Mouse (Mus musculus): ENCODE measurements around the gene B3galt1. TPM values are rescaled to one million over a fixed set of nuclear protein-coding genes. Genes with fewer than 3 reads are reported as not detected.

Gene B3galt1
- total and polyA plus RNA-seq, 3 experiments: not detected

- no peak overlapping the region for H3K4me3 ChIP-seq (ENCODE audit: control insufficient read depth in 1 of 2, insufficient read depth in 1 of 2, low read depth in 2 of 2, low read length in 2 of 2)
- no peaks in the 10 kb centered on the region for H3K9me3 ChIP-seq (replicated peaks; ENCODE audit: insufficient read depth, low read length)
- no peak overlapping the region for H3K9ac ChIP-seq (ENCODE audit: control insufficient read depth, low read depth, low read length, poor library complexity, severe bottlenecking)
Measured at GRCm38 (mm10) chr2:68160566-68160965, 594.9 kb downstream of the B3galt1 start.

GRCm38 (mm10) chr2:68162012-68162411, 596.3 kb downstream of the B3galt1 start:
- H3K9me3 ChIP-seq (replicated peaks; ENCODE audit: insufficient read depth, low read length): no peaks in the 10 kb centered on the region
- no peak for TF ChIP-seq CHD2 (IDR thresholded peaks at IDR 0.05; ENCODE audit: low read length)
- no peak for TF ChIP-seq E2F4 (IDR thresholded peaks at IDR 0.05; ENCODE audit: borderline replicate concordance, low read depth, low read length)
- no peak for TF ChIP-seq MAFK (IDR thresholded peaks at IDR 0.05; ENCODE audit: borderline replicate concordance, low read depth, low read length)
- no peak for TF ChIP-seq ZKSCAN1 (IDR thresholded peaks at IDR 0.05; ENCODE audit: low read depth, low read length)
- no peak for TF ChIP-seq KAT2A (conservative IDR thresholded peaks at IDR 0.05; ENCODE audit: low read depth, low read length)
- no peak for TF ChIP-seq TBP (IDR thresholded peaks at IDR 0.05; ENCODE audit: low read depth, low read length)
- TF ChIP-seq UBTF (IDR thresholded peaks at IDR 0.05; ENCODE audit: borderline replicate concordance, insufficient read depth, low read depth, low read length): no peak
- no peak for TF ChIP-seq EP300 (IDR thresholded peaks at IDR 0.05; ENCODE audit: low read depth in 1 of 2, low read length in 2 of 2)
- H3K4me1 ChIP-seq (ENCODE audit: control insufficient read depth in 1 of 2, insufficient read depth in 2 of 2, low read length in 2 of 2): no peaks in the 10 kb centered on the region
- no peaks in the 10 kb centered on the region for H3K36me3 ChIP-seq (ENCODE audit: control insufficient read depth in 1 of 2, insufficient read depth in 2 of 2, low read length in 2 of 2)
- no peak overlapping the region for H3K9ac ChIP-seq (ENCODE audit: control insufficient read depth, low read depth, low read length, poor library complexity, severe bottlenecking)
- no peaks in the 10 kb centered on the region for H3K27me3 ChIP-seq (ENCODE audit: control insufficient read depth in 1 of 2, insufficient read depth in 2 of 2, low read length in 2 of 2)
- no peak overlapping the region for H3K4me3 ChIP-seq (ENCODE audit: control insufficient read depth in 1 of 2, insufficient read depth in 1 of 2, low read depth in 2 of 2, low read length in 2 of 2)
- no peak overlapping the region for H3K27ac ChIP-seq (ENCODE audit: control insufficient read depth, low read depth, low read length)
- no peak for DNase-seq (ENCODE audit: low read depth, low spot score)
- H3K79me2 ChIP-seq (ENCODE audit: control insufficient read depth, insufficient read depth, low read length, poor library complexity): no peaks in the 10 kb centered on the region

More at GRCm38 (mm10) chr2:68160566-68160965, 594.9 kb downstream of the B3galt1 start:
- Histone ChIP-seq H3K4me1 (ENCODE audit: control insufficient read depth in 1 of 2, insufficient read depth in 2 of 2, low read length in 2 of 2) (no peaks in the 10 kb centered on the region), H3K27me3 (ENCODE audit: control insufficient read depth in 1 of 2, insufficient read depth in 2 of 2, low read length in 2 of 2) (no peaks in the 10 kb centered on the region), H3K36me3 (ENCODE audit: control insufficient read depth in 1 of 2, insufficient read depth in 2 of 2, low read length in 2 of 2) (no peaks in the 10 kb centered on the region), H3K79me2 (ENCODE audit: control insufficient read depth, insufficient read depth, low read length, poor library complexity) (no peaks in the 10 kb centered on the region), H3K27ac (ENCODE audit: control insufficient read depth, low read depth, low read length) (no peak overlapping the region)
- DNase-seq (ENCODE audit: low read depth, low spot score): no peak
- no peak for TF ChIP-seq CHD2 (IDR thresholded peaks at IDR 0.05; ENCODE audit: low read length)
- TF ChIP-seq MEF2A (IDR thresholded peaks at IDR 0.05; ENCODE audit: extremely low read depth, insufficient replicate concordance, low read depth, low read length, poor library complexity, severe bottlenecking): no peak
- TF ChIP-seq RAD21 (IDR thresholded peaks at IDR 0.05; ENCODE audit: low read depth, low read length): no peak
- TF ChIP-seq POLR2AphosphoS2 (IDR thresholded peaks at IDR 0.05; ENCODE audit: low read length): no peak
- TF ChIP-seq NRF1 (IDR thresholded peaks at IDR 0.05; ENCODE audit: insufficient read depth, low read depth, low read length, poor library complexity, severe bottlenecking): no peak

GRCm38 (mm10) chr2:68171306-68171705, 605.6 kb downstream of the B3galt1 start:
- Histone ChIP-seq H3K36me3 (ENCODE audit: control insufficient read depth in 1 of 2, insufficient read depth in 2 of 2, low read length in 2 of 2) (no peaks in the 10 kb centered on the region), H3K4me3 (ENCODE audit: control insufficient read depth in 1 of 2, insufficient read depth in 1 of 2, low read depth in 2 of 2, low read length in 2 of 2) (no peak overlapping the region), H3K9ac (ENCODE audit: control insufficient read depth, low read depth, low read length, poor library complexity, severe bottlenecking) (no peak overlapping the region), H3K4me1 (ENCODE audit: control insufficient read depth in 1 of 2, insufficient read depth in 2 of 2, low read length in 2 of 2) (no peaks in the 10 kb centered on the region), H3K9me3 (replicated peaks; ENCODE audit: insufficient read depth, low read length) (no peaks in the 10 kb centered on the region), H3K27me3 (ENCODE audit: control insufficient read depth in 1 of 2, insufficient read depth in 2 of 2, low read length in 2 of 2) (no peaks in the 10 kb centered on the region), H3K79me2 (ENCODE audit: control insufficient read depth, insufficient read depth, low read length, poor library complexity) (no peaks in the 10 kb centered on the region), H3K27ac (ENCODE audit: control insufficient read depth, low read depth, low read length) (no peak overlapping the region)
- TF ChIP-seq RAD21 (IDR thresholded peaks at IDR 0.05; ENCODE audit: low read depth, low read length): no peak
- TF ChIP-seq NELFE (IDR thresholded peaks at IDR 0.05; ENCODE audit: low read depth, low read length): no peak
- no peak for TF ChIP-seq SIN3A (IDR thresholded peaks at IDR 0.05; ENCODE audit: low read length)
- TF ChIP-seq CHD2 (IDR thresholded peaks at IDR 0.05; ENCODE audit: low read length): no peak
- no peak for TF ChIP-seq ELF1 (IDR thresholded peaks at IDR 0.05; ENCODE audit: low read depth, low read length)
- TF ChIP-seq EP300 (IDR thresholded peaks at IDR 0.05; ENCODE audit: low read depth in 1 of 2, low read length in 2 of 2): no peak
- no peak for TF ChIP-seq ZKSCAN1 (IDR thresholded peaks at IDR 0.05; ENCODE audit: low read depth, low read length)
- TF ChIP-seq TCF12 (IDR thresholded peaks at IDR 0.05; ENCODE audit: low read depth, low read length): no peak
- TF ChIP-seq GABPA (IDR thresholded peaks at IDR 0.05; ENCODE audit: low read depth, low read length): no peak
- no peak for TF ChIP-seq TAL1 (IDR thresholded peaks at IDR 0.05; ENCODE audit: low read length)
- no peak for TF ChIP-seq CTCF (IDR thresholded peaks at IDR 0.05 in 2 of 3, conservative IDR thresholded peaks at IDR 0.05 in 1 of 3; ENCODE audit: control insufficient read depth in 1 of 3, insufficient read depth in 1 of 3, low read depth in 2 of 3, low read length in 3 of 3, poor library complexity in 1 of 3, severe bottlenecking in 1 of 3)
- no peak for TF ChIP-seq NRF1 (IDR thresholded peaks at IDR 0.05; ENCODE audit: insufficient read depth, low read depth, low read length, poor library complexity, severe bottlenecking)
- TF ChIP-seq MAFK (IDR thresholded peaks at IDR 0.05; ENCODE audit: borderline replicate concordance, low read depth, low read length): no peak
- no peak for DNase-seq (ENCODE audit: low read depth, low spot score)

Data from MEL (cell line).